Mouse (Mus musculus) megakaryocyte progenitor cell, adult 5-6 weeks (primary cell): Measurements from ENCODE around the gene Cdyl2. TPM values are rescaled to one million over a fixed set of nuclear protein-coding genes. Genes with fewer than 3 reads are reported as not detected.

Source experiments
- ATAC-seq: replicated peaks from 2 replicates; pipeline ENCODE4 v1.8.0; 2016; ENCODE audit warnings: mild to moderate bottlenecking, moderate TSS enrichment, inconsistent platforms; ENCODE audit not compliant: poor library complexity
- total RNA-seq, 2 experiments: library from RNA; stranded (forward) in 1 of 2; stranded (reverse) in 1 of 2; fragments of 157-497, 149-512 nt in 1 of 2; fragments of 200-1000 nt in 1 of 2; gene quantifications; 2 replicates each; pipeline versions ENCODE4 v1.2.3 to v1.2.4; 2015 to 2017

Gene Cdyl2
- total RNA-seq, 2 experiments from 2014 or later: 4.1 to 5.8 TPM

DNA sequence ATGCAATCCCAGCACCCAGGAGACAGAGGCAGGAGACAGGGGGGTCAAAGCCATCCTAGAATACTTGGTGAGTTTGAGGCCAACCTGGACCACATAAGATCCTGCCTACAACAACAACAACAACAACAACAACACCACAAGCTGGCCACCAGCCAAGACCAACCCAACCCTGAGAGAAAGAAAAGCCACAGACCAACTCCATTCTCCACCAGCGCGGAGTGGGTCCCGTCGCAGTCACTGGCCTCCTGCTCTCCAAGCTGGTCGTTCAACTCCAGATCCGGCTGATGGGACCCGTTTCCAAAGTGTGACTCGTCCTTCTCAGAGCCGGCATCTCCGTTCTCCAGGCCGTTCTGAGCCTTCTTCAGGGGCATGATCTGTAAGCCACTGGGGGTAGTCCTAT is 109.2 kb downstream of the Cdyl2 start:
- no peak for ATAC-seq

GRCm38 (mm10) chr8:116622326-116622725 is 110.5 kb downstream of the Cdyl2 start:
- peak; percentile 56 for ATAC-seq

GRCm38 (mm10) chr8:116621158-116621961 is 111.4 kb downstream of the Cdyl2 start:
- no peak for ATAC-seq

- ATAC-seq: peak; percentile 72
Observed at GRCm38 (mm10) chr8:116619686-116620320, 113.0 kb downstream of the Cdyl2 start.

GRCm38 (mm10) chr8:116619221-116619620 is 113.6 kb downstream of the Cdyl2 start:
- no peak for ATAC-seq

- ATAC-seq: no peak
Observed at GRCm38 (mm10) chr8:116618797-116619196, 114.0 kb downstream of the Cdyl2 start.

GRCm38 (mm10) chr8:116617891-116618290 is 114.9 kb downstream of the Cdyl2 start:
- ATAC-seq: no peak

GRCm38 (mm10) chr8:116616369-116616768 is 116.4 kb downstream of the Cdyl2 start:
- ATAC-seq: no peak

- ATAC-seq: no peak
Observed at GRCm38 (mm10) chr8:116614901-116615300, 117.9 kb downstream of the Cdyl2 start.

- ATAC-seq: no peak
Observed at GRCm38 (mm10) chr8:116606171-116606570, 126.6 kb downstream of the Cdyl2 start.

- no peak for ATAC-seq
Observed at GRCm38 (mm10) chr8:116602806-116603205, 130.0 kb downstream of the Cdyl2 start.

DNA sequence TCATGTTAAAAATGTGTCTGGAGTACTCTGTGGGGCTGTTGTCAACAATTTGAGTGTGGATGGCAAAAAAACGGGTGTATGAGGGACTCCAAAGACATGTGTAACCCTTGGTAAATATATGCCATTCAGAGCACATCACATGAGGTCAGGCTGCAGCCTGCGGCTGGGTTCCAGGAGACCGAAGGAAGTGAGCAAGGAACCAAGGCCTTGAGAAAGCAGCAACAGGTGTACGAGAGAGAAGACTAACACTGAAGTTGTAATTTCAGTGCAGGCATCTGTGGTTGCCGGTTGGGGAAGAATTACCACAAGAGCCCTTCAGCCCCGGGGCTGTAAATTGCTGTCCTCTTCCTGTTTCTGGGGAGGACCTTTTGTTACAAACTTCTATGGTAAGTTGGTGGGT is 133.1 kb downstream of the Cdyl2 start:
- peak; percentile 93 for ATAC-seq

- ATAC-seq: no peak
Observed at GRCm38 (mm10) chr8:116591226-116591625, 141.6 kb downstream of the Cdyl2 start.

- ATAC-seq: no peak; the same call in 1 of the 2 replicates
Observed at GRCm38 (mm10) chr8:116590546-116590945, 142.2 kb downstream of the Cdyl2 start.

DNA sequence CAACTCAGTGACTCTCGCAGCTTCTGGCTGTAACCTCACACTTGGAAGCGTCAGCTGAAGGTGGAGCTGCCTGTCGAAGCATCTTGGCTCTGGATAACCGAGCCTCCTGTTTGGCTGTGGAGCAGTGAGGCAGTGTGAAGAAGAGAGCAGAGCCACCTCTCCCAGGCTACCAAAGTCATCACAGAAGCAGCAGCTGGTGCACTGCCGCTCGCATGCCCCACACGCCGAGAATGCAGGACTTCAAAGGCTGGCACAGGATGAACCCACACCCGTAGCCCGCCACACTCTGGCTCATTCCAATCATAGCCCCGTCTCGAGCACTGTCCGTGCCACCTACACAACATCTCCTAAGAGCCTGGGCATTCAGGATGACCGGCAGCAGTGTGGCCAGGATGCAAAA is 142.7 kb downstream of the Cdyl2 start:
- ATAC-seq: no peak

DNA sequence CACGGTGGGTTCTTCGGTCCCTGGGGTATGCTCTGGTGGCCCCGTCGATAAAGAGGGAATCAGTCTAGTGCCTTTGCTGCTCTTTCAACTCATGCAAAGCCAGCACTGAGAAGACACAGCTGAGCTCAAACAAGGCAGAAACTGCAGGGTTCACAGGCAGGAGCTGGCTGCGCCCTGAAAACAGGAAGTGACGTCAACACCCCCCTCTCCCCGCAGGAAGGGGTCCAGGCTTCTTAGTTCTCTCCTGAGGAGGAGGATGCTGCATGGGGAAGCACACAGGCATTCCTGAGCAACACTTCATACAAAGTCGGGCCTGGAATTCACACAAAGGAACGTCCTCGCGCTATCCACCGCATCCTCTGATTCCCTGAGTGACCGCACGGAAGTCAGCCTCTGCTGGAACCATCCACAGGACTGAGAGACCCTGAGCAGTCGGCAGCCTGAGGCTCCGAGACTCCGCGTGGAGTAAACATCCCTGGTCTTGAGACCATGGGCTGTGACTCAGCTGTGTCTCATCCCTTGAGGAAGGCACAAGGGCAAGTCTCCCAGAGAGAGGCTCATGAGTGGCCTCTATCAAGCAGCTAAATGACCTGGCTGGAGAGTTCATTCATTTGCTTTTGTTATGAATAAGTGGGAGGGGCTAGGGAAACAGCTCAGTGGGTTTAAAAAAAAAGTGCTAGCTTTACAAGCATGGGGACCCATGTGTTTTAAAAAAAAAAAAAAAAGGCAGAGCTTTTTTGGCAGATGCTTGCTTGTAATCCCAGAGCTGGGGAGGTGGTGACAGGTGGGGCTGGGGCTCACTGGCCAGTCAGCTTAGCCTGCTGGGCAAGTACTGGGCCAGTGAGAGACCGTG is 144.9 kb downstream of the Cdyl2 start:
- ATAC-seq: peak; percentile 83

DNA sequence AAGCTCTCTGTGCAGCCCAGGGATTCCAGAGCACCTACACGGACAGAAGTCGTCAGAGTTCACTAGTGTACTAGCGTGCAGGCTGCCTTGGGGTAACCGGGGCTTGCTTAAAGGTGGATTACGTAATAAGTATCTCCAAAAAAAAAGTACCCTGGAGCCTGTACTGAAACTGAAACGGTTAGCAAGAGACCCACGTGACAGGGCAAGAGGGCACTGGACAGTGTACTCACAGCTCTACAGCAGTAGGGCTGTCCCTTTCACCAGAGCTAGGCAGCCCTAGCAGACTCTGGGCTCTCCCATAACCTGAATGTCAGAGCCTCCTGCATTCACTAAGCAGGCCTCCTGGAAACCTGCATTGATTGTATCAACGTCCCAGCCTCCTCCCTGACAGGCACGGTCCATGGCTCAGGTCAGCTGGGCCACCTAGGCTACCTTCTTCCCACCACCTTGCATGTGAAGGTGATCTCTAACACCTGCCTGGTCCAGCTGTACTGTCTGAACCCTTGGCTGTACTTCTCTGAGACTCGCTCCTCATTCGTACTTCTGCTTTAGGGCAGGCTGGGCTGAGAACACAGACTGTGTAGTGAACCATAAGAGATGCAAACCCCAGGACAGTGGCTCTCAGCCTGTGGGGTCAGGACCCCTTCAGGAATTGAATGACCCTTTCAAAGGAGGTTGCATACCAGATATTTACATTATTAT is 151.3 kb downstream of the Cdyl2 start:
- ATAC-seq: peak; percentile 87

DNA sequence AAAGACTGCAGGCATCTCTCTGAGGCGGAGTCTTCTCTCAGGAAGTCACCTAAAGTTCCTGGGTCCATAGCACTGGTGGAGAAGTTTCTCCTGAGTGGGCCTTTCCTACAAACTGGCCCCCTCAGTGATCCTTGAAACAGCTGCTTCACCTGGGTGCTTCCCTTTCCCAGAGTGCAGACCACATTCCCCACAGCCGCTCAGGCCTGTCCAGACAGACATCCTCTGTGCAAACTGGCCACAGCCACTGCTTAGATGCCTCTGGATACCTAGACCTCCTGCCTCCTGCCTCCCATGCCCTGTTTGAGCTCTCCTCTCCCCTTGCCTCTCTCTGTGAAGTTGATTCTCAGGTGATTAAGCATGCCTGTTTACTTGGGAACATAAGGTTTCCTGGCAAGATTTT is 156.1 kb downstream of the Cdyl2 start:
- no peak for ATAC-seq

- ATAC-seq: no peak
Observed at GRCm38 (mm10) chr8:116573085-116573484, 159.7 kb downstream of the Cdyl2 start.

- peak; percentile 15; the same call in 1 of the 2 replicates for ATAC-seq
Observed at GRCm38 (mm10) chr8:116552778-116553177, 180.0 kb downstream of the Cdyl2 start.

GRCm38 (mm10) chr8:116552255-116552654 is 180.5 kb downstream of the Cdyl2 start:
- peak; percentile 94 for ATAC-seq
